Mouse (Mus musculus) CH12.LX (cell line): ENCODE results near the gene Babam2.

Experiments
- CTCF ChIP-seq, 2 experiments: IDR thresholded peaks in 1 of 2; conservative IDR thresholded peaks in 1 of 2; 2 replicates each; pipeline ENCODE4 v1.5.1; 2011 to 2012; ENCODE audit warnings: low read depth in 2 of 2, low read length in 2 of 2, improper control_type of control experiment in 1 of 2, inconsistent platforms in 1 of 2, mild to moderate bottlenecking in 1 of 2, moderate library complexity in 1 of 2
- JUND ChIP-seq: conservative IDR thresholded peaks from 2 replicates; pipeline ENCODE4 v1.6.1; 2011; ENCODE audit warnings: low read depth, low read length, improper control_type of control experiment
- KAT2A ChIP-seq: IDR thresholded peaks from 2 replicates; pipeline ENCODE4 v1.6.1; 2012; ENCODE audit warnings: low read length, improper control_type of control experiment, inconsistent platforms; ENCODE audit not compliant: insufficient replicate concordance
- MAX ChIP-seq: IDR thresholded peaks from 2 replicates; pipeline ENCODE4 v1.6.1; 2011; ENCODE audit warnings: low read length, improper control_type of control experiment
- POLR2A ChIP-seq: IDR thresholded peaks from 2 replicates; pipeline ENCODE4 v1.6.1; 2011; ENCODE audit warnings: low read depth, mild to moderate bottlenecking, improper control_type of control experiment, low read length
- POLR2AphosphoS2 ChIP-seq: IDR thresholded peaks from 2 replicates; pipeline ENCODE4 v1.6.1; 2011; ENCODE audit warnings: low read depth, low read length, improper control_type of control experiment
- SMC3 ChIP-seq: IDR thresholded peaks from 2 replicates; pipeline ENCODE4 v1.6.1; 2011; ENCODE audit warnings: low read depth, low read length, improper control_type of control experiment

DNA sequence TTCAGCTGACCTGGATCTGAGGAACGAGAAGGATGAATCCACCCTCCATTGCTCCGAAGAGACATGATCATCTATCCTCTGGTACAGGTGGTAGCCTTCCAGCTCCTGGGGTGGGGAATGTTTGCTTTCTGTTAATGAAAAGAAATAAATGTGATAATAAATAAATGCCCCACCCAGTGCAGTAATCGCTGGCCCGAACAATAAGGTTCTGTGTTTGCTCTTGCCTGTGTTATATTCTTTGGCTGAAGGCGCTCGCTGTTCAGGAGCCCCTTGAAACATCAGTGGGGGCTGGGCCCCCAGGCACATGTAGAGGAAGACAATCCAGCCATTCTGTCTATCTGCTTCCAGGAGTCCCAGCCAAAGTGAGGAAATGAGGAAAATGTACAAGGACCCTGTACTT is 427.5 kb downstream of the Babam2 start:
- no peak for TF ChIP-seq JUND
- TF ChIP-seq POLR2A: no peak
- TF ChIP-seq CTCF (conservative IDR thresholded peaks at IDR 0.05 in 1 of 2, IDR thresholded peaks at IDR 0.05 in 1 of 2; ENCODE audit: low read depth in 2 of 2, low read length in 2 of 2): no peak
- TF ChIP-seq POLR2AphosphoS2: no peak
- no peak for TF ChIP-seq KAT2A
- no peak for TF ChIP-seq MAX
- no peak for TF ChIP-seq SMC3
